Mouse (Mus musculus) megakaryocyte-erythroid progenitor cell, adult 5-6 weeks (primary cell): Measurements from ENCODE around the gene Gapt. TPM values are rescaled to one million over a fixed set of nuclear protein-coding genes. Genes with fewer than 3 reads are reported as not detected.
"Not testable (repeated sequence)": the region's sequence is repeated elsewhere in the genome, so short reads cannot be mapped to it uniquely, and the experiment has no call there.

ENCODE experiments used
- ATAC-seq: replicated peaks from 2 replicates; pipeline ENCODE4 v1.8.0; 2016; ENCODE audit warnings: mild to moderate bottlenecking, inconsistent platforms; ENCODE audit not compliant: severe bottlenecking, poor library complexity, low FRiP score, low TSS enrichment
- total RNA-seq, 2 experiments: library from RNA; stranded (forward) in 1 of 2; stranded (reverse) in 1 of 2; fragments of 200-1000, 215-1000 nt in 1 of 2; fragments of >200 nt in 1 of 2; fragmentation: Nextera tagmentation in 1 of 2; gene quantifications; 2 replicates each; pipeline ENCODE4 v1.2.3; 2014 to 2017

Gapt gene
- total RNA-seq (2014; fragmentation: Nextera tagmentation) (0.31 TPM in 1 of 2 replicates, not detected in the other), total RNA-seq (2017) (0.85 and 1.2 TPM in 2 replicates)

- ATAC-seq: no peak
Observed at GRCm38 (mm10) chr13:110356941-110357340, at the start of gene Gapt. Gene Gapt (minus strand): TSS chr13:110357199.

- no peak for ATAC-seq
Observed at GRCm38 (mm10) chr13:110406152-110406551, 49.2 kb upstream of the Gapt start.

GRCm38 (mm10) chr13:110404686-110405085 is 47.7 kb upstream of the Gapt start:
- ATAC-seq: not testable (repeated sequence)

- ATAC-seq: no peak
Observed at GRCm38 (mm10) chr13:110404059-110404458, 47.1 kb upstream of the Gapt start.

- ATAC-seq: no peak
Observed at GRCm38 (mm10) chr13:110401877-110402276, 44.9 kb upstream of the Gapt start.

- no peak for ATAC-seq
Observed at GRCm38 (mm10) chr13:110401443-110401842, 44.4 kb upstream of the Gapt start.

- ATAC-seq: no peak
Observed at GRCm38 (mm10) chr13:110398513-110399270, 41.7 kb upstream of the Gapt start.

GRCm38 (mm10) chr13:110397750-110398149 is 40.8 kb upstream of the Gapt start:
- ATAC-seq: no peak

- no peak for ATAC-seq
Observed at GRCm38 (mm10) chr13:110395916-110396685, 39.1 kb upstream of the Gapt start.

GRCm38 (mm10) chr13:110395179-110395794 is 38.3 kb upstream of the Gapt start:
- 0 out of 2 replicates have a peak, but pooled peaks have one; percentile 11 for ATAC-seq

GRCm38 (mm10) chr13:110394291-110395178 is 37.5 kb upstream of the Gapt start, which contains the start of gene Plk2:
Gene Plk2 (plus strand): TSS chr13:110395046.
- ATAC-seq: peak; percentile 95

GRCm38 (mm10) chr13:110392631-110393030 is 35.6 kb upstream of the Gapt start:
- ATAC-seq: no peak

- ATAC-seq: peak; percentile 46; the same call in 1 of the 2 replicates
Observed at GRCm38 (mm10) chr13:110392210-110392609, 35.2 kb upstream of the Gapt start.

- no peak for ATAC-seq
Observed at GRCm38 (mm10) chr13:110384514-110384913, 27.5 kb upstream of the Gapt start.

GRCm38 (mm10) chr13:110382447-110382901 is 25.5 kb upstream of the Gapt start:
- ATAC-seq: peak; percentile 76

- no peak for ATAC-seq
Observed at GRCm38 (mm10) chr13:110369673-110370072, 12.7 kb upstream of the Gapt start.

GRCm38 (mm10) chr13:110368556-110369040 is 11.6 kb upstream of the Gapt start:
- ATAC-seq: peak; percentile 70

- ATAC-seq: peak; percentile 43
Observed at GRCm38 (mm10) chr13:110367961-110368555, 11.1 kb upstream of the Gapt start.
